Mouse (Mus musculus): ENCODE data around the gene Mrps2. TPM values are rescaled to one million over a fixed set of nuclear protein-coding genes. Genes with fewer than 3 reads are reported as not detected.

Mrps2 gene
- 10 to 100 TPM; 25.3 to 28.5 TPM for total RNA-seq (2021)
- long read RNA-seq, experiment 1, transcript Mrps2-201 (4 exons, 2,080 nt): major isoform, 16 of 23 reads
- long read RNA-seq, experiment 1, partial matches to known transcripts: 7 of 23 reads
- long read RNA-seq, experiment 1, other reads (novel, unspliced or antisense): 0 of 23 reads
- long read RNA-seq, experiment 2, transcript Mrps2-201 (4 exons, 2,080 nt): major isoform, 21 of 26 reads
- long read RNA-seq, experiment 2, partial matches to known transcripts: 5 of 26 reads
- long read RNA-seq, experiment 2, other reads (novel, unspliced or antisense): 0 of 26 reads

DNA sequence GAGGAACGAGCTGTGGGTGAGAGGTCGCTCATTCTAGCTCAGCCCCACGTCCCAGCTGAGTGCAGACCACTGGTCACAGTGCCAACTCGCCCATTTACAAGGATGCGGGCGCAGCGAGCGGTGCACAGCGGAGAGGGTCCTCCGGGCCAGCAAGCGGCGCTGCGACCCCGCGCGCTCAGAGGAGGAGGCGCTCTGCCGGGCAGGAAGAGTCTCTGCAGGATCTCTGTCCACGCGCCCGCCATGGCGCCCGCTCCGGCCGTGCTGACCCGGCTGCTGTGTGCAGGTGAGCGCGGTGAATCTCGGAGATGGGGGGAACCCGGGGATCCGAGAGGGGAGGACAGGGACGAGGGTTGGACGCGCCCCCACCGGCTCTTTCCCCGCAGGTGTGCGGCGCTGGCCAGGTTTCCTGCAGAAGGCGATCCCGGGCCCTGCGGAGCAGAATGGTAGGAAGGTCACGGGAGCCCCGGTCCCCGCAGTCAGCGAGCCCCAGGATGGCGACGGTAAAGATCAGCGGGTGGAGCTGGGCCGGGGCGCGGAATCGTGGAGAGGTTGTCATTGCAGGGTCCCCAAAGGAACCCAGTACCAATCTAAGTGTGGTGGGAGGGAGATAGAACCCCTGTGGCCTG, at the start of gene Mrps2:
Gene Mrps2 (plus strand): TSS at position 207 of the 626 bp plus-strand sequence.
- intact Hi-C loops (cut with DNase I; ENCODE audit: low total_unique reads): no loop called here
- peak; percentile 88 for DNase-seq

DNA sequence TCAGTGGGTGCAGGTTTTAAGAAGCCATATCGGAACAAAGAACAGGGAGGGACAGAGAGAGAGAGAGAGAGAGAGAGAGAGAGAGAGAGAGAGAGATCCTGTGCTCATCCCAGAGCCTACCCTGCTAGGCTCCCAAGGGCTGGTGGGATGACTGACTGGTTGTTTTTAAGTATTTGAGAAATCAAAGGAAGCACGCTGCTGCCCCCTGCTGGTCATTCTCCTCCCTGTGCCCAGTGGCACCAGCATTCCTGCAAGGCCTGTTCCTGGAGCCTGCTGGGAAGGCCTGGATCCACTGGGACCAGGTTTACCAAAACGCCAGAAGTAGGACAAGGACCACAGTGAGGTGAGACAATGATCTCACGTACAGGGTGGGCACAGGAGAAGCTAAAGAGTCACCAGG, 48.0 kb upstream of the Mrps2 start:
- DNase-seq: peak; percentile 87
- intact Hi-C loops (cut with DNase I; ENCODE audit: low total_unique reads): loop anchor here (5.0 to 10.0 kb wide), 3 partner anchors 48 to 435 kb away; no protein-coding TSS in a partner anchor

DNA sequence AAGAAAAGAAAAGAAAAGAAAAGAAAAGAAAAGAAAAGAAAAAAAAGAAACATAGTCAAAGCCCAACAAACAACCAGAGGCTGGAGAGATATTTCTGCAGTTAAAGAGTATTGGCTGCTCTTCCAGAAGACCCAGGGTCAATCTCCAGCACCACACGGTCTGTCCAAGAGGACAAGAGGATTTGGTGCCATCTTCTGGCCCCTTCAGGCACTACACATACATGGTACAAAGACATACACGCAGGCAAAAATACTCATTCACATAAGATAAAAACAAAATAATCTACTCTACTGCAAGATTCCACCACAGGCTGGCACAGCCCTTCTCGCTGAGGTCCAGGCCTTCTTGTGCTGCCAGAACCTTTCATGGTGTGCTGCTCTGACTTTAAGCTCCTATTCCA, 44.7 kb upstream of the Mrps2 start:
- intact Hi-C loops (cut with DNase I; ENCODE audit: low total_unique reads): no loop called here
- peak; percentile 28 for DNase-seq

DNA sequence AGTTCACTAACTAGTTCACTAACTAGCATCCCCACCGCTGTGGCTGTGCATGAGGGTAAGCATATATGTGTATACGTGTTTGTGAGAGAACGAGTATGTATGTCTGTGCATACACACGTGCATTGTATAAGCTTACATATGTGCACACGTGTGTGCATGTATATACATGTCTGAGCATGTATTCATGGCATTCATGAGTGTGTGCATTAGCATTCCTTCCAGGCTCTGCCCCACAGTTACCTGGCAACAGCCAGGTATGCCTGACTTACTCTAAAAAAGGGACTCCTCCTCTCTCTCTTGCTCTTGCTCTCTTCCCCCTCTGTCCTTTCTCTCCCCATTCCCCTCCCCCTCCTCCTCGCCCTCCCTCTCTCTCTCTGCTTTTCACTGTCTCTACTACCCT, 40.6 kb upstream of the Mrps2 start:
- intact Hi-C loops (cut with DNase I; ENCODE audit: low total_unique reads): no loop called here
- no peak for DNase-seq

DNA sequence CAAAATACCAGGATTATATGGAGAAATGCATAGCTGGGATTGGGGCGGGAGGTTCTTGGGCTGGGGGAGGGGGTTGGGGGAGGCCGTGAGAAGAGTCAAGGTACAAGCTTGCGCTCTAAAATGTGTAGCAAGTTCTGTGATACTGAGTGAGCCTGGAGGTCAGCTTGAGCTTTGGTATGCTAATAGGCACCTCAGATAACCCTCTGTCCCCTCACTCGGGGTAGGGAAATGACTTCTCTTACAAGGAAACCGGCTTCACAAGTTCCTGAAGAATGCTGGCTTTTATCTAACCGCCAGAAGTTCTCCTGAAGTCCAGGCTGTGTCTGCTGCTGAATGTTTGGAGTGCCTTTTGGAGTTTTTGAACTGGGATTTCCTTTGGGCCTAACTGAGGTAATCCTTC, 37.0 kb upstream of the Mrps2 start:
- DNase-seq: no peak
- intact Hi-C loops (cut with DNase I; ENCODE audit: low total_unique reads): no loop called here

DNA sequence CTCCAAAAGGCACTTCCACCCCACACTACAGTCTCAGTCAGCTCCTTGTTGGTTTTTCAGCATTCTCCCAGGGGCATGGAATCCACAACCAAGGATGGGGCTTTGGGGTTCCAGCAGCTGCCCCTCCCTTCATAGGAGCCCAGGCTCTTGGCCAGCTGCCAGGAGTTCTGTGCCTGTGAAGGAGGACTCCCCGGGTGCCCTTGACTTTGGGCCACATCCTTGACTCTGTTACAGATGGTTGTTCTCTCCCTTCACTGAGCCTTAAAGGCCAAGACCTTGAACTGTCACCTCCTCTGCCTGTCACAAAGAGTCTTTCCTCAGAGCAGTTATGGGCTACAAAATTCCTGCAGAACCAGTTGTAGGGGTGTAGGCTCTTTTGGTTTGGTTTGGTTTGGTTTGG, 35.1 kb upstream of the Mrps2 start:
- DNase-seq: peak; percentile 24
- intact Hi-C loops (cut with DNase I; ENCODE audit: low total_unique reads): no loop called here

DNA sequence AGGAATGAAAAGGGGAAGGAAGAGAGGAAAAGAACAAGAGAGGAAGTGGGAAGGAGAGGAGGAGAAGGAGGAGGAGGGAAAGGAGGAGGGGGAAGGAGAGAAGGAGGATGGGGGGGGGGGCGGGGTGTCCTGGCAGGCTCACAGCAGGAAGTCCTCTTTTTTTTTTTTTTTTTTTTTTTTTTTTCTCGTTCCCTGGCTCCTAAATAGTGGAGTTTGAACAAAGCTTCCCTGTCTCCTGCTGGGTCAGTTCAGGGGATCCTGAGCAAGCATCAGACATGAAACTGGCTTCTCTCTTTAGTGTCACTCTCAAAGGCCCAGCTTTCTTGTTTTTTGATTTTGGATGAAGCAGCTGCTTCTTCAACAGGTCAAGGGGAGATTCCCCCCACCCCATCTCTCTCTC, 34.4 kb upstream of the Mrps2 start:
- no peak for DNase-seq
- intact Hi-C loops (cut with DNase I; ENCODE audit: low total_unique reads): no loop called here

DNA sequence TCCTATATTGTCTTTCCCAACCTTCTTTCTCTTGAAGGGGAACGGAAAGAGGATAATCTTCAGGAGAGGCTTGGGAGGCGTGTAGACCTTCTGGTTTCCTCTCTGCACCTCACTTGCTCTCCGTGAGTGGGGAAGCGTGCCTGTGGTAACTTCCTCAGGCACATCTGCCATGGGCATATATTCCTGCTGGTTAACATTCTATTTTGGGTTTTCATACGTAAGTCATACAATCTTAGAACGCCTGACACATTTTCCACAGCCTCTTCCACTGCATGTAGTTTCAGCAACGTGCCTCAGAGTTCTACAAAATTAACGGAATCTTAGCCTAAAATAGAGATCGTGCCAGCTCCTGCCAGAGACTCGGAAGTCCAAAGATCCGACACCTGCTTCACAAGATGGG, 32.5 kb upstream of the Mrps2 start:
- DNase-seq: no peak
- intact Hi-C loops (cut with DNase I; ENCODE audit: low total_unique reads): no loop called here

DNA sequence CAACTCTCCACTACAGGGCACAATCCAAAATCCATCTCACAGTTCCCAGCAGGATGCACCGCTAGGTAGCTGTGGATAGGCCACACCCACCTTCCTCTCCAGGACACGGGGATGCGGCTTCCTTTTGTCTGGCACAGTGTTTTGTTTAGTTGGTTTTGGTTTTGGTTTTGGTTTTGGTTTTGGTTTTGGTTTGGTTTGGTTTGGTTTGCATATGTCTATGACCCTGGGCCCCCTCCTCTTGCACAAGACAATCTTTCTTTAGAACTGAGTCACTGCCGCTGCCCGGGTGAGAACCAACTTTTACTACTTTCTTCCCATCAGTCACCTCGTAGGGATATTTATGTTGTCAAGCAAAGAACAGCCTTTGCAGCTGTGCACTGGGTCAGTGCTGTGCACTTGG, 27.0 kb upstream of the Mrps2 start:
- intact Hi-C loops (cut with DNase I; ENCODE audit: low total_unique reads): no loop called here

DNA sequence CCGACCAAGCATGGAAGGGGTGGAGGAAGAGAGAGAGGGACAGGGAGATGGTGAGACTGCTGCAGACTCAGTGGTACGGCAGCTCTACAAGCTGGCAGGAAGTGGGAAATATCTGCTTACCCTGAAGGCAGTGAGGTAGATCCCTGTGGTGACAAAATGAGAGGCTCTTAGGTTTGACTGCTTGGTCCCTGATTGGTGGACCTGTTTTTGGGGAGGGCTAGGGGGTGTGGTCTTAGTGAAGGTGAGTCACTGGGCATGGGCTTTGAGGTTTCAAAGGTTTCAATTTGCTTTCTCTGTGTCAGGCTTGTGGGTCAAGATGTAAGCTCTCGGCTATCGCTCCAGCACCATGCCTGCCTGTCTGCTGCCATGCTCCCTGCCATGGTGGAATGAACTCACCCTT, 22.8 kb upstream of the Mrps2 start:
- no peak for DNase-seq
- intact Hi-C loops (cut with DNase I; ENCODE audit: low total_unique reads): no loop called here

More for the DNA sequence above, 27.0 kb upstream of the Mrps2 start:
- no peak for DNase-seq

DNA sequence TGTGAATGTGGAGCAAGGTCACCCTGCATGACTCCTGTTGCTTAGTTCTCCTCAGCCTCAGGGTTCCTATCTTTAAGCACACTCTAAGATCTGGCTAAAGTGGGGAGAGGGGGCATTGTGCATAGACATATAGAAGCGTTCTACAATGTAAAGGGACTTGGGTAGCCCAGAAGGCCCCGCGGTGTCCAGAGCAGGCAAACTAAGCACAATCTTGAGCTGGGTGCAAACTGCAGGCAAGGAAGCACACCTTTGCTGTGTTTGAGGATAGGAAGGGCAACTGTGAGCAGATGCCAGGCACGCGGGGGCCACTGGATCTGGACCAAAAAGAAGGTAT, 21.7 kb upstream of the Mrps2 start:
- no peak for DNase-seq
- intact Hi-C loops (cut with DNase I; ENCODE audit: low total_unique reads): no loop called here

DNA sequence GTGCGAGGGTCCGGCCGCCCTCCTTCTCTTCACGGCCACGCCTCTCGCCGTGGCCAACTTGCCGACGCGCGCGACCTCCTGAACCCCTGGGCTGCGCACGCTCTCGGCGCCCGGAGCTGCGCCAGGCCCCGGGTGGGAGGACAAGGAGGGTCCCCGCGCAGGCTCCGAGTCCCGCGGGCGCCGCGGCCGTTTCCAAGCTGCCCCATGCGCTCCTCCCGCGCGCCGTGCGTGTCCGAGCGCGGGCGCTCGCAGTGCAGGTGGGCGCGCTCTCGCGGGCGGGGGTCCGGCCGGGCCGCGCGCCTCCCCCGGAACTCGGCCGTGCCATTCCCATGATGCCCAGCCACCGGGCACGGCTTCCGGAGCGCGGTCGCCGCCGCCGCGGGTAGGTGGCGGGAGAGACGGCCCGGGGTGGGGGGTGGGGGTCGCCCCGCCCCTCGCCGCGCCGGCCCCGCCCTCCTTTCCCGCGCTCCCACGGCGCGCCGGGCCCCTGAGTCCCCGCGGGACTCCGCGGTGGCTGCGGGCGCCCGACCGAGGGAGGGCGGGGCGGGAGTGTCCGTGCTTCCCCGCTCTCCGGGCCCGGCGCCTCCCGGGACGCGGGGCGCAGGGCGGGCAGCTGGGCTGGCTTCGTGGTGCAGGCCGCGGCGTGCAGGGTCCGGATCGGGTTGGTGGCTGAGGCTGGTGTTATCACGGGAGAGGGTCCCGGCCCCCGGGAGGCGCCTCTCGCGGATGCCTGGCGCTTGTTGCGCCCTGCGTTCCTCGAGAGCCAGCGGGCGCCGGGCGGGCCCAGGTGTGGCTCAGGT, 21.2 kb upstream of the Mrps2 start, which contains the start of gene Ppp1r26:
Gene Ppp1r26 (plus strand): TSS at position 286 of the 800 bp plus-strand sequence.
- intact Hi-C loops (cut with DNase I; ENCODE audit: low total_unique reads): no loop called here
- peak; percentile 22 for DNase-seq

DNA sequence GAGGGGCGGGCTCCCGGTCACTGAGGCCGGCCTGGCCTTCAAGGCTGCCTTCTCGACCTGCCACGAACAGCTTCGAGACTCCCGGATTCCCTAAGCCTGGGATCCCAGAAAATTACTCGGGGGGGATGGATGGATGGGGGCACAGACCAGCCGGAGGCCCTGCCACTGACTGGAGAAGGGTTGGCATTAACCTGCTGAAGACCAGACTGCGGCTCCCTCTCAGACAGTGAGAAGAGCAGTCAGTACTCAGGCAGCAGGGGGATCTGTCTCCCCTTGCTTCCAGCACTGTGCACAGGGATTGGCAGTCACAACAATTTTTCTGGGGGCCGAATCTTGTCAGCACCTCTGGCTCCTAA, 20.6 kb upstream of the Mrps2 start:
- intact Hi-C loops (cut with DNase I; ENCODE audit: low total_unique reads): no loop called here
- DNase-seq: no peak

DNA sequence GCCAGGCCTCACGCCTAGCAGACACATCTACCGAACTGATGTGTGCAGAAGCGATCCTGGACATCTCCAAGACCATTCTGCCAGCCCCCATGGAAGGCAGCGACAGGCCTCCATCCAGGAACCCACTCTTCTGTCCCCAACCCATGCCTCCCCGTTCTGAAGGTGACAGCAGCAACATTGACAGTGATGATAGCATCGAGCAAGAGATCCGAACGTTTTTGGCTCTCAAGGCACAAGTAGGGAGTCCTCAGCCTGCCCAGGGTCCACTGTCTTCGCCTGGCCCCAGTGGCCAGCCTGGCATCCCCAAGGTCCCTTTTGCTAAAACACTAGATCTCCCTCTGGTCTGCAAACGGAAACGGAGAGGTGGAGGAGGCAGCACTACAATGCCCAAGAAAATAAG, 16.2 kb upstream of the Mrps2 start:
- intact Hi-C loops (cut with DNase I; ENCODE audit: low total_unique reads): no loop called here

DNA sequence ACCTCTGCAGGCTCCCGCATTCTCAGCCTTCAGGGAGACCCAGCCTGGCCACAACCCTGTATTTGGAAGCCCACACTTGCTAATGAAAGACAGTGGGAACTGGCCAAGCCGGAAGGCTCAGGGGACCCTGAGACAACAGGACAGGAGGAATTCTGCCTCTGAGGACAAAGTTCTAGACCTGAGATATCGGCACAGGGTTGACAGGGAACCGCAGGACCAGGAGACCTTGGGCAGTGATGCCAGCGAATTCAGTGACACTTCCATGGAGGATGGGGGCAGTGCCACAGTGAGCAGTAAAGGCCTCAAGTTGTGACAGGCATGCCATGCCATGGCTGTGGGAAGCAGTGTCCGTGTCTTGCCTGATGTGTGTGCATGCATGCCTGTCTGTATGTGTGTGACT, 14.3 kb upstream of the Mrps2 start:
- DNase-seq: no peak
- intact Hi-C loops (cut with DNase I; ENCODE audit: low total_unique reads): no loop called here

More for the DNA sequence above, 16.2 kb upstream of the Mrps2 start:
- DNase-seq: no peak

DNA sequence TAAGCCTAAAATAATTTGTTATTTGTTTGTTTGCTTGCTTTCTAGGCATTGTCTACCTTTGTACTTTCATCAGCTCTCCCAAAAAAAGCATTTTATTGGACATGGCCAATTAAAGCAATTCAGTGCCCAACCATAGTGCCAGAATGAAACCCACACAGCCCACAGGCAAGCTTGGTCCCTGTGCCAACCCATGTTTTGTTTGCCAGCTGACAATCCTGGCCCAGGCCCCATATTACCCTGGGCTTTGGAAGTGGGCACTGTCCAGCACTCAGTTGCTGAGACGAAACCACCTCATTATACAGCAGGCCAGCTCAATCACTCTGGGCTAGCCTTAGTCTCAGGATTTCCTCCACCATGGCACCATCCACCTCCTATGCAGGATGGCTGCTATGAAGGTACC, 11.2 kb upstream of the Mrps2 start:
- intact Hi-C loops (cut with DNase I; ENCODE audit: low total_unique reads): no loop called here

DNA sequence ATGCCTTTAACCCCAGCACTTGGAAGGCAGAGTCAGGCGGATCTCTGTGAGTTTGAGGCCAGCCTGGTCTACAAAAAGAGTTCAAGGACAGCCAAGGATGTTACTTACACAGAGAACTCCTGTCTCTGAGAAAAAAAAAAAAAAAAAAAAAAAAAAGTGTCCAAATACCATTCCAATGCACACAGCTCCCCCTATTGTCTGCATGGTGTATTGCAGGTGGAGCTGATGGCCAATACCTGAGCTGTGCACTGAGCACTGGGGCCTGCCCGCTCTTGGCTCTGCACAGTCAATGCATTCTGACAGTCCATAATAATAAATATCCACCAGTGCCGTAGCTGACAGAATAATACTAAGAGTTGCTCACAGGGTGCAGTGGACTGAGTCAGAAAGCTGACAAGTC, 3.9 kb upstream of the Mrps2 start:
- intact Hi-C loops (cut with DNase I; ENCODE audit: low total_unique reads): no loop called here
- DNase-seq: no peak

More for the DNA sequence above, 11.2 kb upstream of the Mrps2 start:
- DNase-seq: no peak

DNA sequence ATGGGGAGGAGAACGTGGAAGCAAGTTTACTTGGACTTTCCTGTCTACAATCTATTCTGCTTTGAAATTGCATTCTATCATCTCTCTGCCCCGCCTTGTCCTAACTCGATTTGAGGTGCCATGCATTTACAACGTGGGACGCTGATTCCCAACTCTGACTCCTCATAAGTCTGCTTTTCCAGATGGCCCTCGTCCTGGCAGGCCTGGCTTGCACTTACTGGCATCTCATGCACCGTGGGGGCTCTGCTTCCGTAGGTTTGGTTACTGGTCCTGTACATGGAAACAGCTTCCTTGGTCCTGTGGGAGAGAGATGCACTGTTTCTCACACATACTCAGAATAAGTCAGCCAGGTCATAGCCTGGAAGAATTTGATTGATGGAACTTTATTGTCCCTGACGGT, 2.9 kb upstream of the Mrps2 start:
- intact Hi-C loops (cut with DNase I; ENCODE audit: low total_unique reads): no loop called here
- no peak for DNase-seq

DNA sequence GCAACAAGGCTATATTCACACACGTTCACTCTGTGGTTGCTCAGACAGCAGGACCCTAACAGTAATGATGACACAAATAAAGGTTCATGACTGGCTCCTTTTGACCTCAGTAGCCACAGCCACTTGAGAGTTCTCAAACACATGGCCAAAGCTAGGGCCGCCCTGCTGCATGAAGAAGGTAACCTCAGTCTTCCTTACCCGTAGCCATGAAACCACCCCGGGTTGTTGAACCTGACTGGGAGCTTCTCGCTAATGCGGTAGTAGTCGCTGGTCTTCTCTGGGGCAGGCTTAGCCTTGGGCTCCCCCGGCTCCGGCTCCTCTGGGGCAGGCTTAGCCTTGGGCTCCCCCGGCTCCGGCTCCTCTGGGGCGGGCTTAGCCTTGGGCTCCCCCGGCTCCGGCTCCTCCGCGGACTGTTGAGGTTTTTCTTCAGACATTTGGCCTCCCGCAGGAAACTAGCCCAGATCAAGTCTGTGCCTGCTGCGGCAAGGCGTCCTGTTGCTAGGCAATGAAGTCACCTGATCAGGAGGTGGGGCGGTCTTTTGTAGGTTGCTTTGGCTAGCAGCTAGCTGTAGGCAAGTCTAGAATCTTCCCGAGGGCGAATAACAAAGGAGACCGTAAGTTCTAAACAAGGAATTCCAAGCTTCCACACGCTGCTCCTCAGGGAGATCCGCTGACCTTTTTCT, 1.9 kb upstream of the Mrps2 start, which contains the start of gene 1700007K13Rik:
Gene 1700007K13Rik (minus strand): TSS at position 497 of the 683 bp plus-strand sequence.
- intact Hi-C loops (cut with DNase I; ENCODE audit: low total_unique reads): no loop called here
- peak; percentile 45 for DNase-seq
